Mouse (Mus musculus) heart, postnatal 36 days (tissue): ENCODE data around the gene Cdkl5. TPM values are rescaled to one million over a fixed set of nuclear protein-coding genes. Genes with fewer than 3 reads are reported as not detected.

Source experiments
- DNase-seq, 2 experiments: peaks; one replicate each; pipeline ENCODE4 v3.0.0; 2021 to 2022
- intact Hi-C: fragments of 180-260 bp; cut with DNase I; formaldehyde crosslinking; loops from one replicate; pipeline ENCODE4 v1.15.1; 2025
- total RNA-seq, 2 experiments: library from RNA; stranded (reverse); gene quantifications; 2 replicates each; pipeline ENCODE4 v1.2.3; 2021

Cdkl5 gene
- total RNA-seq, 2 experiments from 2014 or later = 5.0 to 5.9 TPM

- DNase-seq = peak; percentile 93 to 96
- intact Hi-C loops = loop anchor here (5.0 to 10.0 kb wide), 4 partner anchors 181 to 1393 kb away; partner anchors contain the start of genes Eif1ax and Phka2
Measured at GRCm38 (mm10) chrX:160765389-160766232, 228.9 kb downstream of the Cdkl5 start.

- intact Hi-C loops = no loop called here
- no peak for DNase-seq
Measured at GRCm38 (mm10) chrX:160750808-160751207, 243.7 kb downstream of the Cdkl5 start.

GRCm38 (mm10) chrX:160748653-160749052 lies 245.9 kb downstream of the Cdkl5 start:
- intact Hi-C loops = no loop called here
- DNase-seq = no peak

DNA sequence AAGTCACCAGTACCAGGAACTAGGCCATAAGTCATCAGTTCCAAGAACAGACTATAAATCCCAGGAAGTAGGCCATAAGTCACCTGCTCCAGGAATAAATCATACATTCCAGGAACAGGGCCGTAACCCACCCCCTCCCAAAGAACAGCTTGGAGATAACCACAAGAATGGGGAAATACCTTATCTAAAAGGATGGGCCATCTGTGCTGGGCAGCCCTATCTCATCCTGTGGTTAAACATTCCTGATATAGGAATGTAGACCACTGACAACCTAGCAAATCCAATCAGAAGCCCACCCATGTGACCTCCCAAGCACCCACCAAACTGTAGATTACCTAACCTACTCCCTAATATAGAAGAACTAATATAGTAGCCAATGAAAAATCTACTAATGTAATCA lies 249.1 kb downstream of the Cdkl5 start:
- DNase-seq = no peak
- intact Hi-C loops = no loop called here

GRCm38 (mm10) chrX:160735650-160736049 lies 258.9 kb downstream of the Cdkl5 start, which contains the start of gene Ppef1:
Gene Ppef1 (minus strand): TSS chrX:160735765.
- no peak for DNase-seq
- intact Hi-C loops = no loop called here

Other genes with a start within 250 kb of the Cdkl5 start
- under 1 TPM; 0.33 to 0.46 TPM for gene Rs1, start 226.7 kb downstream of the Cdkl5 start, total RNA-seq
- under 1 TPM in 1 of 2 experiments, not detected in 1; 0.14 TPM for gene Gja6, start 87.7 kb downstream of the Cdkl5 start, total RNA-seq
- 1 to 10 TPM in 1 of 2 experiments, under 1 TPM in 1; 0.38 to 1.3 TPM for gene Scml2, start 122.5 kb upstream of the Cdkl5 start, total RNA-seq